Mouse (Mus musculus) layer of hippocampus, postnatal 36 days (tissue): ENCODE measurements around the gene Thap2. TPM values are rescaled to one million over a fixed set of nuclear protein-coding genes. Genes with fewer than 3 reads are reported as not detected.
A peak's percentile ranks its signal among the peaks of the same experiment; 100 is the strongest.

ENCODE experiments used
- DNase-seq, 2 experiments: peaks; one replicate each; pipeline ENCODE4 v3.0.0; 2022
- total RNA-seq, 2 experiments: library from RNA; stranded (reverse); gene quantifications; 2 replicates each; pipeline ENCODE4 v1.2.3; 2021

Gene Thap2
- total RNA-seq: 10 to 100 TPM; 17.6 to 18.2 TPM

DNA sequence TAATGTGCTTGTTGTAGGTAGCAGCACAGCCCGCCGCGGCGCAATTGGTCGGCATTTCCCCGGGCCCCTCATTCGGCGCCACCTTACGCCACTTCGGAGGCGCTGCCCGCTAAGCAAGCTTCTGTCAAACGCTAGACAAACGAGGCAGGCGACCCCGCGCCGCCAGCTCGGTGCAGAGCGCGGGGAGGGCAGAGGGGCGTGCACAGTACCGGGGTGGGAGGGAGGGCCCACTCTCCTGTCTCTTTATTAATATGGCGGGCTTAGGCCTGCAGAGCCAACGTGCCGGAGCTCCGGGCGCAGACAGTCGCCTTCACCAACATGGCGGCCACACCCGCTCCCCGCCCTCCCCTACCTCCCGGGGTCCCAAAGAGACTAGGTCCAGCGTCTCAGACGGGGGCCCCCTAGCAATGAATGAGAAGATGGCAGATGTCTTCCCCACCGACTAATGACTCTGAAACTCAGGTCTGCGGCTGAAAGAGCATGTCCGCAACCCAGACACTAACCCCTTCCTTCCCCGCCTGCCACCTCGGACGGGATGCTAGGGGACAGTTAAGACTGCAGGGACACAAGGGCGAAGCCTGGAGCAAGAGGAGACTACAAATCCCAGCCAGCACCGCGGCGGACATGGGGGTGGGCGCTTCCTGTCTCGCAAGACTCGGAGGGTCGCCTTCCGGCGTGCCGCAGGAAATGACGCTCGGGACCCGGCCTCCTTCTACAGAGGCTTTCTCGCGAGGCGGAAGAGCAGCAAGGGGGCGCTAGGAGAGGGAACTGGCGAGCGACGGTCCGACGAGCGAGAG, at the start of gene Thap2, which contains the start of gene Zfc3h1:
TSS of gene Thap2 (minus strand) at position 223 of the 797 bp plus-strand sequence.
TSS of gene Zfc3h1 (plus strand) at position 739 of the 797 bp plus-strand sequence.
- DNase-seq: peak; percentile 98 to 99

DNA sequence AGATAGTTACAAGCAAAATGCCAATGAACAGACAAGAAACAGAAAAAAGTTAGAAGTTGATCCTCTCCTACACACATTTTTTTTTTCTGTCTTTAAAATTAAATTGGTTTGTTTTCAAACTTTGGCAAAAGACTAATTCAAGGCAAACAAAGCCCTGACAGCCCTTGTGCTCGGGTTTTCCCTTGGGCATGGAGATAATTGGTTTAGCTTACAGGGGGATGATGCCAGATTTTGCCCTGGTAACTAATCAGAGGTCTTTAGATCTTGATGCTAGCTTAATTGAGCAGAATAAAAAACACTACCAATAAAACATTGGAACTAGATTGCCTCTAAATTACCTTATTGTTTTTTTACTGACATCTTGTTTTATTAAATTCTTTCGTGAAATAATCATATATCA, 41.1 kb upstream of the Thap2 start:
- no peak for DNase-seq

DNA sequence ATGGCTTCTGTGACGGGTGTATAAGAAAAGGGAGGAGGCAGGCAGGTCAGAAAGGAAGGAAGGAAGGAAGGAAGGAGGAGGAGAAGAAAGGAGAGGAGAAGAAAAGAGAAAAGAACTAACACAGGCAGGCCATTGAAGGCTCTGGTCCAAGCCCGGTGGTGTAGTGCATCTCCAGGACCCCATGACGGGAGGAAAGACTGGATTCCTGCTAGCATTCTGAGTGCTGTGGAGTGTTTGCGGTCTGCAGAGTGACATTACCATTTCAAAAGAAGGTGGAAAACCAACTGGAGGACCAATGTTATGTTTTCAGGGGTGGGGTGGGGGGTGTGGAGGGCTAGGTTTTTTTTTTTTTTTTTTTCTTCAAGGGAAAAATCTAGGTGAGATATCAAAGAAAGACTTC, 37.7 kb upstream of the Thap2 start:
- DNase-seq: no peak

DNA sequence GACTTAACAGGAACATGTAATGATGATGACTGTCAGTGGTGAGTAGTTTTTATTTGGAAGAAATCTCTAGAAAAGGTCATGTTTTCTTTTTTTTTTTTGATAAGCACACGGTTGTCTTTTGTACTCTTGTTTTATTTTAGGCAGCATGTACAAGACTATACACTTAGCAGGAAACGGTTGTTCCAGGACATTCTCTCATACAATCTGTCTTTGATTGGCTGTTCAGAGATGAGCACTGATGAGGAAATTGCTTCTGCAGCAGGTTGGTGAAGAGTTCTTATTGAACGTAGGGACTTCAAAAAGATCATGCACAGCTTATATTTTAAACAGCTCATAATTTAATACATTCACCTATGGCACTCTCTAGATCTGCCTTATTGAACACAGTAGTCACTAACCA, 29.8 kb upstream of the Thap2 start:
- DNase-seq: no peak

DNA sequence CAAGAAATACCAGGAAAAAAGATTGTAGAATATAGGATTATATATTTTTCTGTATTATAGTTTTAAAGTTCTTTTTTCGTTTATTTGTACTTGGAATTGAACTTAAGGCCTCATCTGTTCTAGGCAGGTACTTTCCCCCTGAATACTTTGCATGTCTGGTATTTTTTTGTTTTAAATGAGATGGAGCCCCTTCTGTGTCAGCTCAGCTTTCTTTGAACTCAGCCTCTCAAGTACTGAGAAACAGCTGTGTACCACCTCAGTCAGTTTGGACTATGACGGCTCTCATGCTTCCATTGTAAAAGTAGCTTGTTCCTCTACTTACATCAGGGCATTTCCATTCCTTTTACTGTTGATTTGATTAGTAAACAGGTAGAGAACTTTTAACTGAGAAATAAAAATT, 29.3 kb upstream of the Thap2 start:
- no peak for DNase-seq

DNA sequence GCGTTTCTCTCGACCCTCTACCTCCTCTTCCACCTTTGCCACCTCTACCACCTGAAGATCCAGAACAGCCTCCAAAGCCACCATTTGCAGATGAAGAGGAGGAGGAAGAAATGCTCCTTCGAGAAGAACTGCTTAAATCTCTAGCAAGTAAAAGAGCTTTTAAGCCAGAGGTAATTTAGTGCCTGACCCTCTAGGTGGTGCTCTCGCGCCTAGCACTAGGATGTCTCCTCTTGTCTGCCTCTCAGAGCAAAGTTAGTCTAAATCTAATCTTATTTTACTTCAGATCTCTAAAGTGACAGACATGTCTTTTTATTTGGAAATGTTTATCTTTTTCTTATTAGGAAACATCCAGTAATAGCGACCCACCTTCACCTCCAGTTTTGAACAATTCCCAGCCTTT, 22.1 kb upstream of the Thap2 start:
- DNase-seq: peak; percentile 28 to 42

DNA sequence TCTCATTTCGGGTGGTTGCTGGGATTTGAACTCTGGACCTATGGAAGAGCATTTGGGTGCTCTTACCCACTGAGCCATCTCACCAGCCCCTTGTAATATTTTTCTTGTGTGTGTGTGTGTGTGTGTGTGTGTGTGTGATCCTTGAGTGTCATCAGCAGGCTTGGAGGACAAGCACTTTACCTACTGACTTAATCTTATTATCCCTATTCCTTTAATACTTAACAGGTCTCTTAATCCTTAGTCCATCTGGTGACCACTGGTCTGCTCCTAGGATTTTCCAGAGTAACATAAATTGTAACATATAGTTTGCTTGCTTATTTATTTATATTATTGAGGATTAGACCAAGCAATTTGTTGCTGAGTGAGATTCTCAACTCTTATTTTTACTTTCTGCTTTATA, 7.7 kb upstream of the Thap2 start:
- no peak for DNase-seq

DNA sequence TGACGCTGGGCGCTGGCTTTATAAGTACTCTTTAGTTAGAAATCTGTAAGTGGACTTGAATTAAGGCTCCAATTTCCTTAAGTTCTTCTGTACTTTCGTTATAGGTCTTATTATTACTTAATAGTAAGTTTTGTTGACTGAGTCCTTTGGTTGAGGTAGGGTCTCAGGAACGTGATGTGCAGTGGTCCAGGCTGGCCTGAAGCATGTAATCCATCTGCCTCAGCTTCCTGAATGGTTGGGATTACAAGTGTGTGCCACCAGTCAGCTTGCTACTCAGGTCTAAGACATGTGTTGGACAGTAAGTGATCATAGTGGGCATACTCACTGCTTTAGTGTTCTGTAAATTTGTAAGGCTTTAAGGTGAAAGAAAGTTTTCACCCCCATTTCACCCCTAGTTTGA, 6.8 kb upstream of the Thap2 start:
- DNase-seq: no peak

DNA sequence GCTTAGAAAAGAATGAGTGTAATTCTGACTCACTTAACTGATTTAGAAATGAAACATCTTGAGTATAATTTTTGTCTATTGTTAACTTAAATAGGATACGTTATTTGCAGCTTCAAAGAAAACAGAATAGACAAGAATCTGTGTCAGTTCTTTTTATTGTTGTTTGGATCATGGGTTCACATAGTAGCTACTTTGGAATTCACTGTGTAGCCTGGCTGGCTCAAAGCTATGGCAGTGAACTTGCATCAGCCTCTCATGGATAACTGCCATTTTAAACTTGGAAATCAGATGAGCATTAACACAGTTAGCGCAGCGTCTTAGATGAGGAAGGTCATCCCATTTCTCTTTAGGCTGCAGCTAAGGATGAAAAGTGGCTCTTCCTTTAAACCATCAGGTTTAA, 3.6 kb upstream of the Thap2 start:
- DNase-seq: no peak

DNA sequence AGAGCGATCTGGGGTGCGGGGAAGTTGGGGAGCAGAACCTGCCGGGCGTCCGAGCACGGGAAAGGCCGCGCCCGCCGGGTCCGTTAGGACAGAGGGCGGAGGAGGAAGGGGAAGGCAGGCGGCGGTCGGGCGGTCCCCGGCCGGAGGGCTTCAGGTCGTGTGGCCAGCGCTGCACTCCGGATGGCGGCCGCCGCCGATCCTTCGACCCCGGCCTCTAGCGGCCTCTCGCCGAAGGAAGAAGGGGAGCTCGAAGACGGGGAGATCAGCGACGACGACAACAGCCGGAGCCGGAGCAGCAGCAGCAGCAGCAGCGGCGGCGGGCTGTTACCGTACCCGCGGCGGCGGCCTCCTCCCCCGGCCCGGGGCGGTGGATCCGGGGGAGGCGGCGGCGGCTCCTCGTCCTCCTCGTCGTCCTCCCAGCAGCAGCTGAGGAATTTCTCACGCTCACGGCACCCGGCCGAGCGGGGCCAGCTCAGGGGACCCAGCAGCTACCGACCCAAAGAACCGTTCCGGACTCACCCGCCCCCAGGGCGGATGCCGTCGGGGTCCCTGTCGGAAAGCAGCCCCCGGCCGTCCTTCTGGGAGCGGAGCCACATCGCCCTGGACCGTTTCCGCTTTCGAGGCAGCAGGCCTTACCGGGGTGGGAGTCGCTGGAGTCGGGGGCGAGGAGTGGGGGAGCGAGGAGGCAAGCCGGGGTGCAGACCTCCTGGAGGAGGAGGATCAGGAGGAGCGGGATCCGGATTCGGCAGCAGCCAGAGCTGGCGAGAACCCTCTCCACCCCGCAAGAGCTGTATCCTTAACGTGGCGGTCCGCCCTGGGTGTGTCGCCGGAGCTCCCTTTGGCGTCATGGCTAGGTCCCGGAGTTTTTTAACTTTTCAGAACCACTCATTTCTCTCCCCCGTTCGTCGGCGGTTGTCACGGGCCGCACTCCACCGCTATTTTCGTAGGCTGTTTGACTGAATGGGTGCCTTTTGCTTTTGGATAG, 1.1 kb upstream of the Thap2 start:
- peak; percentile 60 to 62 for DNase-seq

DNA sequence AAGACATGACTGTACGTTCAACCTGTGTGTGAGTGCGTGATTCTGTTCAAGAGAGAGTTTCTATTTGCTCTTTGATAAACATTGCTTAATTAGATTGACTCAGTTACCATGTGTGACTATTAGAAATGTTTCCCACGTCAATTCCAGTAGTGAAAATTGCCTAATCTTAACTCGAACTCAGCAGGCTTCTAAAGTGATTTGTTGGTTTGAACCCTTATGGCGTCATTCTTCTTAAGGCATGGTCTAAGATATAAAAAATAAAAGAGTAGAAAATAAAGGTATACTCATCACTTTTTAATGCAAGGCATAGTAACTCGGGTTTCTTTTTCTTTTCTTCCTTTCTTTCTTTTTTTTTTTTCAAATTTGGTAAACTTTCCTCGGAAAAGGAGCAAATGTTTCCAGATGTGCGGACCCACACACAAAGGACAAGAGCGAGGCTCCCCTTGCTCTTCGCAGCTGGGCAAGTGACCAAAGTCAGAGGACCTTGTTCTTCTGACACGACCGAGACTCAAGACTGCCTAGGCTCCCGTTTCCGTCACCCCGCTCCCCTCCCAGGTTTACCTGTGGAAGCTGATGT, 511 bp downstream of the Thap2 start:
- no peak for DNase-seq

DNA sequence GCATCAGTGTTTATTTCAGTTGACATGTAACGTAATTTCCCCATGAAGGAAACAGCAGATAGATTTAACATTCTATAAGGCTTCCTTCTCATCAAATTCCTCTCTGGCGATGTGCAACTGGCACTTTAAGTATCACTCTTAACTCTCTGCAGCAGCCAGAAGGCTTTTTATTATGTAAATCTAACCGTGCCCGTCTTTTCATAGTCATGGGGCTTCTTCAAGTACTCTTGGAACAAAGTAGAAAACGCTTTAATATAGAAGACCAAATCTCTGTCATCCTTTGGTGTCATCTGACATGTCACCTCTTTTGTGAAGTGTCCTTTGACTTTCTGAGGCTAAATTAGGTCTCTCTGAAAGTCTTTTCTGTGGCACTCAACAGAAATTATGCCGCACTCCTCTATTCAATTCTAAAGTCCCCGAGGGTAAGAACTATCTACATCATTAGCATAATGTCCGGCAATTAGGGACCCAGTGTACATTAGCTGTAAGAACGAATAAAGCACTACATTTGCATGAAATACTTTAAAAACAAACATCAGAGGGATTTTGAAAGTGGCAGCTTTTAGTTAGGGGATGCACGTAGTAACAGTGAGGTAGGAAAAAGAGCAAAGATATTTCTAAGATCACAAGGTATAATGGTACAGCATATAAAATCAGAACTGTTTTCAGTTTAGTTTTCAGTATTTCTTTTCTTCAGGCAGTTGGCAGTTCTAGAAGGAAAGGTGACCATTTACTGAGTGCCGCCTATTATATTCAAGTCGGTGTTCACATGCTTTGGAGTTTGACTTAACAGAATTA, 1.2 kb downstream of the Thap2 start:
- DNase-seq: no peak

DNA sequence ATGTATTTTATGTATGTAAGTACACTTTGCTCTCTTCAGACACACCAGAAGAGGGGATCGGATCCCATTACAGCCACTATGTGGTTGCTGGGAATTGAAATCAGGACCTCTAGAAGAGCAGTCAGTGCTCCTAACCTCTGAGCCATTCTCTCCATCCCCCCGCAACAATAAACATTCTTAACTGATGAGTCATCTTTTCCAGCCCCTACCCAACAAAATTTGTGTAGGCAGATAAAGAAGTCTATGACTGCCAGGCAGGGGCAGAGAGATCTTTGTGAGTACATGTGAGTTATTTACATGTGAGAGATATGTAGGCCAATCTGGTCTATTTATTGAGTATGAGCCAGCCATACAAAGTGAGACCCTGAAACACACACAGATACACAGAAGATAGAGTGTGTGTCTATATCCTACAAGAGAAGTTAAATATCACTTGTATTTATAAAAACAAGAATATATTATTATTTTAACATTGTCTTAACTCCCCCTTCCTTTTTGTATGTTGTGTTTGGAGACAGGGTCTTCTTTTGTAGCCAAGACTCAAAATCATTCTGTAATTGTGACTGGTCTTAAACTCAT, 2.6 kb downstream of the Thap2 start:
- no peak for DNase-seq

DNA sequence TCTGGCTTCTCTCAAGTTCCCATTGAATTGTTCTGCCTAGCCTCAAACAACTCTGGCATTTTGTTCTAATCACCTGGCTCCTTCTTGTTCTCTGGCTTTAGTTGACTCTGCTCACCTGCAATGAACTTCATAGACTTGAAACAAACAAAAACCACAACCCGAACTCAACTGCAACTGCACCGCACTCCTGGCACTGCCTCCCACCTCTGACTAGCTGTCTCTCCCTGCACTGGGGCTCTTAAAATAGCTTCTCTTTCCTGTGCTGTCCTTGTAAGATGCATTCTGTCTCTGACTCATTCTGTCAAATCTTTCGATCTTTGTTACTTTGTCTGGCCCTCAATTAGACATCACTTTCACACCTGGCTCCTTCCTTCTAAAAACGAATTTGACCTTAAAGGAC, 21.1 kb downstream of the Thap2 start:
- no peak for DNase-seq

DNA sequence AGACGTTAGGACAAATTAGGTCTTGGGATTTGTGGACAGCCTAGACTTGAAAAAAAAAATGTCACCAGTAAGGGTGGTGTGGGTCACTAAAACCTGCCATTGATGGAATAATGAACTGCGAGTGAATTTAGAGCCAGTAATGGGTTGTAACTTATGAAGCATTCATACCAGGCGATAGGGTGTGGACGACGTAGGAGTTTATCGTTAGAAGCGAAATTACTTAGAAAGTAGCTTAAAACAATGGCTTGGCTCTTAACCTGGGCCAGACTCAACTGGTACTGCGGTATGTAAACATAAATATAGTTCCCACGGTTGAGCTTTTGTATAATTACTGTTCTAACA, 21.6 kb downstream of the Thap2 start:
- DNase-seq: no peak

DNA sequence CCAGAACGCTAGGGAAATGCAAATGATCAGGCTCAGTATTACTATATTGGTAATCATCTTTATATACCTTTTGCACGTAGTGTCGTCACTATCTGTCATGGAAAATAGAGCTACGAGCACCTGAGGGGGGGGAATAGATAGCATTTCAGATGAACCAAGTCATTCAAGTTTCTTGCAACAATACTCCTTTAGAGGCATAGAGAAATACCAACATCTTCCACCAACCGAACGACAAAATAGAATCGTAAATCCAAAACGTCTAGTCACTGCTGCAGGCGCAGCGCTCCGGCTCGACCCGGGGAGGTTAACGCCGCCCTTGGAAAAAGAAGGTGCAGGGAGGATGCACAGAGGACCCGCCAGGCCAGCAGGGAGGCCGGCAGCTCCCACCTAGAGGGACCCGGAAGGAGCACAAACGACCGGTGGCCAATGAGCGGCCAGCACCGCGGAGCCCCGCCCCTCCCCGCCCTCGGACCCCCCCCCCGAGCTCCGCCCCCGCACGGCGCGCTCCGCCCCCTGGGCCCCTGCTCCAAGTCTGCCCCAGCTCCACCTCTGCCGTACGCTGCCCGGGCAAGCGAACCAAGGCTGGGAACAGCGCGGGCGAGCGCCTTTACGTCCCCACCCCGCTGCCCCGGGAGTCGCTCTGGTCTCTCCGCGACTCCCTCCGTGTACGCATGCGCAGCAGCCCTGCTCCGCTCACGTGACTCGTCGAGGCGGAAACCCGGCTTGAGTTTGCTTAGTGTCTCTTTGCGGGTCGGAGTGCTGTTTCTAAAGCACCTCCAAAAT, 22.2 kb downstream of the Thap2 start, which contains the start of gene Tmem19:
TSS of gene Tmem19 (minus strand) at position 662 of the 783 bp plus-strand sequence.
- peak; percentile 92 to 93 for DNase-seq

DNA sequence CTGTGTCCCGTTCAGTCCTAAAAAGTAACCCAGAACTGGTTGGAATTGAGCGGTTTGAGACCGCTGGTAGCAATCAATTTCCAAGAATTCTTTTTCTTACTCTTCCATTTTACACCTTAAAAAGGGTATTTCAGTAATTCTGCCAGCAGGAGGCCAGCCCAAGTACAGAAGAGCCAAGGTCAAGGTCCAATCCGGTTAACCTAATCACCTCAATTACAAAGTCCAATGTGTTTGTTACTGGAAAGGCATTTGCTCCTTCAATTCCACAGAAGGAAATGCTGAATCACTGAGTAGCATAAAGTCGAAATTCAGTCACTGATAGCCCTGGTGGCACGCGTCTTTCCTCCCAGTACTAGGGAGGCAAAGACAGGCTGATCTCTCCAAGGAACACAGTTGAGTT, 25.2 kb downstream of the Thap2 start:
- DNase-seq: no peak

DNA sequence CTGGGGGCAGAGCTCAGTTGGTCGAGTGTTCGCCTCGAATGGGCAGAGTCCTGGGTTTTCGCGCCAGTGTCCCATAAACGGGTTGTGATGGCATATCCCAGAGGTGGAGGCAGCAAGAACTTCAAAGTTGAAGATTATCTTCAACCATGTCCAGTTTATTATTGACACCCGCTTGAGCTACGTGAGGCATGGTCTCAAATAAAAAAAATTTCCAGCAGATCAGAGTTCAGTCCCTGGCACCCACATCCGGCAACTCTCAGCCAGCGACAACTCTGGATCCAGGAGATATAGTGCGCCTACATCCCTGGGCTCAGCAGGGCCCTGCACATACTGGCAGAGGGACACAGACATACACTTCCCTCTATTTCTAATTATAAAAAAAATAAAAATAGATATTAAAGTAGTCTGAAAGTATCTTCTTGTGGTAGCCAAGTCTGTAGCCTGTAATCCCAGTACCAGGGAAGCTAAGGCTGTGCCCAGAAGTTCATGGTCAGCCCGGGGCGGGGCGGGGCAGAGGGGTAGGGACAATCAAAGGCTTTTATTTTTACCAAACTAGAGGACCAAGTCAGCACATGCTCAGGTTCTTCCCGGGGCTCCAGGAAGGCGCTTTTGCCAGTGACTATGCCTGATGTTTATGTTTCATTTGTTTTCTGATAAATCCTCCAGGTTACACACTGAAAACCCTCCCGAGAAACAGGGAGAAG, 25.9 kb downstream of the Thap2 start:
- DNase-seq: no peak

DNA sequence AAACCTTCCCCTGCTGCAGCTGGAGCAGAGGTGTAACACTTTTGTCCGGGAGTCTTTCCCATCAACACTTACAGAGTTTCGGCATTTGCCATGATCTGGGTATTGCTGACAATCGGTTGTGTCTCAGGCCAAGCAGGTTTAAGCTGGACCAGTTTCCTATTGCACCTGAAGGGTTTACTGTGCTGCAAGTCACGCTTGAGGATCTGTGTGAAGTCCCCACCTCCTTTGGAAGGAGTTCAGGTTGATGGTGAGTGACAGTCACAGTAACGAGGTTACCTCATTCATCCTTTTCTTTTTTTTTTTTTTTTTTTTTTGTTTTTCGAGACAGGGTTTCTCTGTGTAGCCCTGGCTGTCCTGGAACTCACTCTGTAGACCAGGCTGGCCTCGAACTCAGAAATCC, 28.1 kb downstream of the Thap2 start:
- no peak for DNase-seq

DNA sequence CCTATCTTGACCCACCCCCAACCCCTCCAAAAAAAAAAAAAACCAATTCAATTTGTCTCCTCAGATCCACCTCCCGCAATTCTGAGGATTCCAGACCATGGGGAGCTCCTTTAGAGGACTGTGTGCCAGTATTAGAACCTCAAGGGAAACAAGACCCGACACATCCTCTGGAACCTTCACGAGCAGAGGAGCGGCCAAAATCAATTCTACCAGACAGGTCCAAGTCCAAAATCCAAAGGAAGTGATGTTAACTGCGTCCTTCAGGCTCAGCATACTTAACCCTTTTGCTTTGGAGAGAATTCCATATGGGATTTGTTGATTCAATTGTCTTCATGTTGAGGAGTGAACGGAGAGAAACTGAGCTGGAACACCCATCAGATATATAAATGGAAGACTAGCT, 29.2 kb downstream of the Thap2 start:
- DNase-seq: no peak
